Mouse (Mus musculus) kidney, embryonic 16.5 days (tissue): ENCODE measurements around the gene Lypla2. TPM values are rescaled to one million over a fixed set of nuclear protein-coding genes. Genes with fewer than 3 reads are reported as not detected.
"Not testable (repeated sequence)": the region's sequence is repeated elsewhere in the genome, so short reads cannot be mapped to it uniquely, and the experiment has no call there.

Experiments used
- ATAC-seq: fragments of 200-750 bp; cut with Nextera tagmentation; 2 replicates; pipeline ENCODE4 v1.8.0; 2017; ENCODE audit warnings: moderate TSS enrichment; ENCODE audit not compliant: low FRiP score, low TSS enrichment
- H3K27ac ChIP-seq: fragments of 300-500 bp; sonication (generic); 2 replicates; pipeline ENCODE4 v1.5.1; 2014; ENCODE audit warnings: low read length
- H3K27me3 ChIP-seq: fragments of 300-500 bp; sonication (generic); 2 replicates; pipeline ENCODE4 v1.6.1; 2014; ENCODE audit warnings: low read length, control low read depth, mixed read lengths; ENCODE audit not compliant: insufficient read depth
- H3K36me3 ChIP-seq: fragments of 300-500 bp; sonication (generic); 2 replicates; pipeline ENCODE4 v1.6.1; 2014; ENCODE audit warnings: low read length, control low read depth, mixed read lengths; ENCODE audit not compliant: insufficient read depth
- H3K4me1 ChIP-seq: fragments of 300-500 bp; sonication (generic); 2 replicates; pipeline ENCODE4 v1.6.1; 2014; ENCODE audit warnings: low read length, control low read depth, mixed read lengths; ENCODE audit not compliant: insufficient read depth
- H3K4me2 ChIP-seq: fragments of 300-500 bp; sonication (generic); replicated peaks from 2 replicates; pipeline ENCODE4 v1.6.1; 2014; ENCODE audit warnings: low read depth, low read length
- H3K4me3 ChIP-seq: fragments of 300-500 bp; sonication (generic); 2 replicates; pipeline ENCODE4 v1.5.1; 2014; ENCODE audit warnings: mild to moderate bottlenecking, low read length
- H3K9ac ChIP-seq: fragments of 300-500 bp; sonication (generic); replicated peaks from 2 replicates; pipeline ENCODE4 v1.6.1; 2014; ENCODE audit warnings: low read length
- H3K9me3 ChIP-seq: fragments of 300-500 bp; sonication (generic); 2 replicates; pipeline ENCODE4 v1.6.1; 2016; ENCODE audit warnings: low read length, control low read depth
- WGBS: fragments of 180-500 bp; shearing (Covaris S2); extraction: QIAGEN DNeasy Blood & Tissue Kit; methylation state at CpG from one replicate; pipeline ENCODE4 v1.1.7; 2014; 5-methylcytosine and 5-hydroxymethylcytosine counted together
- polyA plus RNA-seq: library from polyadenylated mRNA; unstranded; fragments of >200 nt; fragmentation: Nextera tagmentation; extraction: Ambion mirVana; gene quantifications from 2 replicates; pipeline ENCODE4 v1.2.1, GENCODE M21; 2015

Gene Lypla2
- polyA plus RNA-seq, 1 experiment from 2014 or later = 147 TPM

DNA sequence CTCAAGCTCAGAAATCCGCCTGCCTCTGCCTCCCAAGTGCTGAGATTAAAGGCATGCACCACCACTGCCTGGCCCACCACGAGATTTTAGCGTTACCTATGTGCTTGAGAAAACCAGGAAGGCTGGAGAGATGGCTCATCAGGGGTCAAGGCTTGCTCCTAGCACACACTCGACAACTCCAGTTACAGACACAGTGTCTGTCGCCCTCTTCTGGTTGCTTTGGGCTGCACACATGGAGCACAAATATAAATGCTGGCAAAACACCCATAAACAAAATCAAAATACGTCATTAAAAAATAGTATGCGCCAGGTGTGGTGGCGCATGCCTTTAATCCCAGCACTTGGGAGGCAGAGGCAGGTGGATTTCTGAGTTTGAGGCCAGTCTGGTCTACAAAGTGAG is 31.4 kb downstream of the Lypla2 start:
- not testable (repeated sequence) for H3K4me3 ChIP-seq, H3K4me2 ChIP-seq, H3K9me3 ChIP-seq, ATAC-seq, H3K27me3 ChIP-seq, H3K9ac ChIP-seq, H3K27ac ChIP-seq, H3K4me1 ChIP-seq
- peaks cover 15% of the 10 kb centered on the region; the same call in 1 of the 2 replicates for H3K36me3 ChIP-seq
- WGBS = 84% methylated on average over 8 of the region's 8 CpGs

DNA sequence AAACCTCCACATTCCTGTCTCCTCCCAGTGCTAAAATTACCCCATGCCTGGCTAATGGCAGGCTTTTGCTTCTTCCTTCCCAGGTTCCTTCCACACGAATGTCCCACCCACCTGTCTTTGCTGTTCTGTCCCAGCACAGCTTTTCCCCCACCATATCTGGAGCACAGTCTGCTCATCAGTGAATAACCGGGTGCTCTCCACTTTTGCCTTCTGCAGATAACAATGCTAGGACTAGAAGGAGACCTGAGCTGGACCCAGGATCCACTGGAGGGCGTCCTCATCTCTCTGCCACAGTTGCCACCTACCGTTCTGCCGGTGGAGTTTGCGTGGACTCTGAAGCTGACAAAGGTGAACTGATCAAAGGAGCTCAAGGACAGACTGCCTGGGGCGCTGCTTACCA is 33.6 kb downstream of the Lypla2 start:
- Histone ChIP-seq H3K4me3 (no peak overlapping the region), H3K9ac (no peak overlapping the region), H3K4me1 (peaks cover 4% of the 10 kb centered on the region; the same call in 1 of the 2 replicates), H3K27ac (no peak overlapping the region), H3K36me3 (peaks cover 15% of the 10 kb centered on the region; the same call in 1 of the 2 replicates), H3K27me3 (no peaks in the 10 kb centered on the region), H3K4me2 (no peak overlapping the region), H3K9me3 (peaks cover 3% of the 10 kb centered on the region; the same call in 1 of the 2 replicates)
- ATAC-seq = no peak
- WGBS = 68% methylated on average over 7 of the region's 7 CpGs

DNA sequence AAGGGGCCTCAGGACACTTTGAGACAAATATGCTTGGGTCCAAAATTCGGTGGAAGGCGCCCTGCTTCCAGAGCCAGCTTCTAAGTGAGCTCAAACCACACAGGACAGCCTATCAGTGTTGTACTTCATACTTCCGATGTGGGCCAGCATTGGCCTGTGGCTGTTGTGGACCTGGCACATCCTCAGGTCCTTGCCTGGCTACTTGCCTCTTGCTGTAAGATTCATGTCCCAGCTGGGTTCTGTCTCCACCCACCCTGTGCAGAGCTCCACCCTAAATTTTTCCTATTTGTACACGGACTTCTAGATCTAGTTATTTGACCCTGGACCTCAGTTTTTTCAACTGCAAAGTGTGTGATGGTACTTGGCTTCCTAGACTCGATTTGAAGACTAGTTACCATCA is 36.9 kb downstream of the Lypla2 start:
- H3K36me3 ChIP-seq = peaks cover 22% of the 10 kb centered on the region
- no peak overlapping the region for H3K4me2 ChIP-seq
- no peak for ATAC-seq
- H3K9me3 ChIP-seq = no peaks in the 10 kb centered on the region
- no peaks in the 10 kb centered on the region for H3K4me1 ChIP-seq
- H3K4me3 ChIP-seq = no peak overlapping the region
- no peak overlapping the region; the same call in 1 of the 2 replicates for H3K9ac ChIP-seq
- no peaks in the 10 kb centered on the region for H3K27me3 ChIP-seq
- no peak overlapping the region for H3K27ac ChIP-seq
- WGBS = 72% methylated on average over 5 of the region's 5 CpGs

DNA sequence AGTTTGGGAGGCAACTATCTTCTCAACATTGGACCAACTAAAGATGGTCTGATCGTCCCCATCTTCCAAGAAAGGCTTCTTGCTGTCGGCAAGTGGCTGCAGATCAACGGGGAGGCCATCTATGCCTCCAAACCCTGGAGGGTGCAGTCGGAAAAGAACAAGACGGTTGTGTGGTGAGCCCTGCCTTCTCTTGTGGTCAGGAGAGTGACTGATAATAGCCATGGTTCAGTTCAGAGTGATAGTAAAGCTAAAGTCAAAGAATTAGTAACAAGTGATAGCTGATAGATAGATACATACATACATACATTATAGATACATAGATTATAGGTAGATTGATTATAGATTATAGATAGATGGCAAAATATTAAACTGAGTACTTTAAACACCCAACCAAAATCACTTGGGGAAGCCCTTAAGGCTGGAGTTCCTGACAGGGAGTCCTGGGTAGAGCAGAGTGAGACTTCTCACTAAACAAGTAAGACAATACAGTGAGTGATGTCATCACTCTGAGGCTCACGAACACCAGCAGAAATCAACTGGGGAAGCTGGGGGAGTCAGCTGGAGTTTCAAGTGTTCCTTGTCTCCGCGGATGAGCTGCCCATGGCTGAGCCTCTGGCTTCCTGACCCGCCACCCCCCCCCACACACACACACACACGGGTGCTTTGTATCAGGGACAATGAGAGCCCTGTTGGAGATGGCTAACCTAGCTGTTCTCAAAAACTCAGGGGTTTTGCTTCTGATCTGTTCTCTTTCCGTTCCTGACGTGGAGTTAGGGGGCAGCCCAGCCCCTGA is 37.5 kb downstream of the Lypla2 start:
- Histone ChIP-seq H3K4me2 (no peak overlapping the region), H3K36me3 (peaks cover 21% of the 10 kb centered on the region), H3K27ac (no peak overlapping the region), H3K4me3 (no peak overlapping the region), H3K9me3 (no peaks in the 10 kb centered on the region), H3K9ac (no peak overlapping the region; the same call in 1 of the 2 replicates), H3K27me3 (no peaks in the 10 kb centered on the region), H3K4me1 (no peaks in the 10 kb centered on the region)
- ATAC-seq = no peak
- WGBS = 62% methylated on average over 12 of the region's 12 CpGs

DNA sequence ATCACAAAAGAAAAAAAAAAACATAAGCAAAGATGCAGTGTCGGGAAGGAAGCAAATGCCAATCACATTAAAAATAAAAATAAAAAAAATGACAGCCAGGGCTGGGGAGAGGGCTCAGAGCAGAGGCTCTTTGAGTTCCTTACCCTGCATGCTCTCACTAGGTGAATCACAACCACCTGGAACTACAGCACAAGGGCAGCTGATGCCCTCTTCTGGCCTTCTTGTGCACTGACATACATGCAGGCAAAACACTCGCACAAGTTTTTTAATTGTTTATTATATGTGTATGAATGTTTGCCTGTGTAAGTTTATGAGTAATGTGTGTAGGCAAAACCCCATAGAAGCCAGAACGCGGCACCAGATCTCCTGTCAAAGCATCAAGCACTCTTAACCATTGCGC is 40.6 kb downstream of the Lypla2 start:
- Histone ChIP-seq H3K4me2 (no peak overlapping the region), H3K36me3 (peaks cover 14% of the 10 kb centered on the region), H3K4me1 (no peaks in the 10 kb centered on the region), H3K4me3 (no peak overlapping the region), H3K9ac (no peak overlapping the region), H3K27me3 (no peaks in the 10 kb centered on the region), H3K27ac (no peak overlapping the region), H3K9me3 (no peaks in the 10 kb centered on the region)
- 75% methylated on average over 5 of the region's 5 CpGs for WGBS
- no peak for ATAC-seq

DNA sequence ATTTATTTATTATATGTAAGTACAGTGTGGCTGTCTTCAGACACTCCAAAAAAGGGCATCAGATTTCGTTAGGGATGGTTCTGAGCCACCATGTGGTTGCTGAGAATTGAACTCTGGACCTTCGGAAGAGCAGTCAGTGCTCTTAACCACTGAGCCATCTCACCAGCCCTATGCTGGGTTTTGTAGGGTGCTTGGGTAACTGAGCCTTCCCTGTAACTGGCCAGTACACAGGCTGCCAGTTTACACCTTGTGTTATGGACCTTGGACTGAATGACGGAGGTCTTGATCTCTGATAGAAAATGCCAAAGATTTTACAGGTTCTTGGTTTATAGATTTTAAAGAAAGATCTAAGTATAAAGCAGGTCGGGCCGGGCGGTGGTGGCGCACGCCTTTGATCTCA is 42.2 kb downstream of the Lypla2 start:
- Histone ChIP-seq H3K36me3 (peaks cover 23% of the 10 kb centered on the region), H3K27ac (no peak overlapping the region), H3K4me3 (no peak overlapping the region), H3K4me2 (no peak overlapping the region), H3K9me3 (no peaks in the 10 kb centered on the region), H3K27me3 (no peaks in the 10 kb centered on the region), H3K9ac (no peak overlapping the region), H3K4me1 (no peaks in the 10 kb centered on the region)
- no peak for ATAC-seq
- 92% methylated on average over 8 of the region's 8 CpGs for WGBS

DNA sequence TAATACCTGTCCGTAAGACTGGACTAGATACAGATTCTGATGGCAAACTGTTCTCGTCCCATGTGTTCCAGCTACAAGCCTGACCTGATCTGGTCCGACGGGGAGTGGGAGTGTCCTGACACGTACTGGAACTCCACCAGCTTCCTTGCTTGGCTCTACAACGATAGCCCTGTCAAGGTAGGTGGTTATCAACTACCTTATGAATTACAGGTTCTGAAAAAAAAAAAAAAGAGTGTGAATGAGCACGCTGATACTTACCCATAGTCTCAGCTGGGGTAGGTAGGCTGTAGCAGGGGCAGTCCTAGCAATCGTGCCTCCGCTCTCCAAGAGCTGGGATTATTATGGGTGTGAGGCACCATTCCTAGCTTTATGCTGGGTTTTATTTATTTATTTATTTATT is 42.6 kb downstream of the Lypla2 start:
- H3K9ac ChIP-seq = no peak overlapping the region
- no peak overlapping the region for H3K4me3 ChIP-seq
- H3K4me2 ChIP-seq = no peak overlapping the region
- no peaks in the 10 kb centered on the region for H3K9me3 ChIP-seq
- no peaks in the 10 kb centered on the region for H3K4me1 ChIP-seq
- H3K27me3 ChIP-seq = no peaks in the 10 kb centered on the region
- ATAC-seq = no peak
- H3K36me3 ChIP-seq = peaks cover 23% of the 10 kb centered on the region
- H3K27ac ChIP-seq = no peak overlapping the region
- 86% methylated on average over 9 of the region's 9 CpGs for WGBS

DNA sequence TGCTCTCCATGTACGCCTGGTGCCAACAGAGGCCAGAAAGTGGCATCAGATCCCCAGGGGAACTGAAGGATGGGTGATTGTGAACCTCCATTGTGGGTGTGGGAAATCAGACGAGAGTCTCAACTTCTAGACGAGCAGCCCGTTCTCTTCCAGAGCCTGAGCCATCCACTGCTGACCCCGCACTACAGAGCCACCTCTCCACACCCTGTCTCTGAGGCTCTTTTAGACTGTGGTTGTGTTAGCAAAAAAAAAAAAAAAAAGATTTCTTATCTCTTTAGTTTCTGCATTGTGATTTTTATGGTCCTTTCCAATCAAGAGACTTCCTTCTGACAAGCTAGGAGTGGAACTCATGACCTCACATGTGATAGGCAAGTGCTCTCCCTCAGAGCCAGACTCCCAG is 43.0 kb downstream of the Lypla2 start:
- ATAC-seq = no peak

DNA sequence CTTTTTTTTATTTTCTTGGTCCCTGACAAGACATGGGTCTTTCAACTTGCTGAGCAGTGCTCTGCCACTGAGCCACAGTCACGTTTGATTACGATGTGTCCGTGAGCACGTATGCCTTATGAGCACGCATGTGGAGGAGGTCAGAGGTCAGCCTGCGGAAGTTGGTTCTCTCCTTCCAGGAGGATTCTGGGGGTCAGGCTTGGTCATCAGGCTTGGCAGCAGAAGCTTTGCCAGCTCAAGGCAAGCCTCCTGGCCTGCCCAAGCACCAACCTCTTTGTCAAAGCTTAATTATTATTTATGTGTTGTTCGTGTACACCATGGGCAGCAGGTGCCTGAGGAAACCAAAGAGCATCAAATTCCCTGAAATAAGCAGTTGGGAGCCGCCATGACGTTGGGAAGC is 44.0 kb downstream of the Lypla2 start:
- H3K36me3 ChIP-seq = peaks cover 24% of the 10 kb centered on the region
- no peaks in the 10 kb centered on the region for H3K4me1 ChIP-seq
- no peaks in the 10 kb centered on the region for H3K9me3 ChIP-seq
- ATAC-seq = no peak
- H3K4me3 ChIP-seq = no peak overlapping the region
- H3K9ac ChIP-seq = no peak overlapping the region
- no peaks in the 10 kb centered on the region for H3K27me3 ChIP-seq
- 80% methylated on average over 9 of the region's 9 CpGs for WGBS
- H3K4me2 ChIP-seq = no peak overlapping the region
- H3K27ac ChIP-seq = no peak overlapping the region

More for the DNA sequence above, 43.0 kb downstream of the Lypla2 start:
- Histone ChIP-seq H3K9me3 (no peaks in the 10 kb centered on the region), H3K36me3 (peaks cover 23% of the 10 kb centered on the region), H3K4me3 (no peak overlapping the region), H3K4me2 (no peak overlapping the region), H3K27ac (no peak overlapping the region), H3K27me3 (no peaks in the 10 kb centered on the region), H3K4me1 (no peaks in the 10 kb centered on the region), H3K9ac (no peak overlapping the region)
- 83% methylated on average over 5 of the region's 5 CpGs for WGBS

DNA sequence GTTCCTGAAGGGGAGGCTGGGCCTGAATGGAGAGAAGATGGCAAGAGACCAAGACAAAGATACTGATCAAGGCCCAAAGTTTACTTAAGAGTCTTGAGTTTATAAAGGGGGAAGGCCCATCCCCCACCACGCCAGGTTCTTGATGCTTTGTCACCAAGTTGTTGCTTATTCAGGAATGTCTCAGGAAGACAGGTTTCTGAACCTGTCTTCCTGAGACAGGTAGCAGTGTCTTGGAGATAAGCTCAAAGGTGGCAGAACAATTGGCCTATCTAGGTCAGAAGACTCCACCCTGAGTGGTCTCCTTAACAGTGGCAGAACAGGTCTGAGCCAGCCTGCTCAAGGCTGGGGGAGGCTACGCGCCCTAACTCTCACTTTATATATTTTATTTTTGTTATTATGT is 45.6 kb downstream of the Lypla2 start:
- Histone ChIP-seq H3K4me1 (peaks cover 4% of the 10 kb centered on the region), H3K36me3 (peaks cover 24% of the 10 kb centered on the region), H3K4me2 (no peak overlapping the region), H3K9ac (no peak overlapping the region), H3K27me3 (no peaks in the 10 kb centered on the region), H3K4me3 (no peak overlapping the region), H3K9me3 (no peaks in the 10 kb centered on the region), H3K27ac (no peak overlapping the region)
- WGBS = 92% methylated on average over 3 of the region's 3 CpGs
- no peak for ATAC-seq
